Mouse (Mus musculus) kidney, adult 11 months (tissue): ENCODE results near the gene Bbs7.
"Not testable (repeated sequence)": the region's sequence is repeated elsewhere in the genome, so short reads cannot be mapped to it uniquely, and the experiment has no call there.

ENCODE experiments used
- DNase-seq: peaks from one replicate; pipeline ENCODE4 v3.0.0; 2022

Bbs7 gene

DNA sequence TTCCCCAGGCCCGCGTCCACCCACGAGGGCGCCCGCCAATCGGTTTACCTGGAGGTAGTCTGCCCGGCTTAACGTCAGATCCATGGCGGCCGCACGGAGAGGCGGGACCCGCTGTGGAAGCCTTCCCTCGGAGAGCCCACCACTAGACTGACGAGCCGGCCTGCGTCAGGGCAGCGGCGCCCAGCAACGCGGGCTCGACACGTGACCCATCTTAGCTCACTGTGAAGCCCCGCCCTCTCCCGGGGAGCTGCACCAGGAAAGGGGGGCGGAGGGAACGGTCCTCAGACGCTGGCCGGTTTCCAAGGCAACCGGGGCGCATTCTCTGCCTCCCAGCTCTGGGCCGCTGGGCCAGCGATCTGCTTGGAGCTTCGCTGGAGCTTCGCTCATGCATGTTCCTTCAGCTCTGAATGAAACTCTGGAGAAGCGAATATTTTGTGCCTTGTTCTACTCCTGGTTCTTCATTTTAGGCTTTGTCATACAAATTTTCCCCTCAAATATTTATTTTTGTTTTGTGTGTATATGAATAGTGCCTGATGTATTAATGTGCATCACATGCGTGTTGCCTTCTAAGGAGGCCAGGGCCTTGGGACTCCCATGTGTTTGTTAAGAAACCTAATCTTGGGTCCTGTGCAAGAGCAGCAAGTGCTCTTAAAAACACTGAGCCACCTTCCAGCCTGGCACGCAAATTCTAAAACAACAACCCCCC lies at the start of gene Bbs7:
TSS of gene Bbs7 (minus strand) at position 276 of the 706 bp plus-strand sequence.
- peak; percentile 90 for DNase-seq

DNA sequence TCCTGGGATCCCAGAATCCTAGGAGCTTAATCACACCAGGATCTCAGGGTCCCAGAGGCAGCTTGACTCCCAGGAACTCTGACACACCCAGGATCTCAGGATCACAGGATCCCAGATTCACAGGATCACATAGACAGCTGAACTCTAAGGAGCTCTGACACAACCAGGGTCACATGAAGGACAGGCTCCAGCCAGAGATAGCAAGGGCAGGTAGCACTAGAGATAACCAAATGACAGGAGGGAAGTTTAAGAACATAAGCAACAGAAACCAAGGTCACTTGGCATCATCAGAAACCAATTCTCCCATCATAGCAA lies 31.9 kb upstream of the Bbs7 start:
- DNase-seq = not testable (repeated sequence)

DNA sequence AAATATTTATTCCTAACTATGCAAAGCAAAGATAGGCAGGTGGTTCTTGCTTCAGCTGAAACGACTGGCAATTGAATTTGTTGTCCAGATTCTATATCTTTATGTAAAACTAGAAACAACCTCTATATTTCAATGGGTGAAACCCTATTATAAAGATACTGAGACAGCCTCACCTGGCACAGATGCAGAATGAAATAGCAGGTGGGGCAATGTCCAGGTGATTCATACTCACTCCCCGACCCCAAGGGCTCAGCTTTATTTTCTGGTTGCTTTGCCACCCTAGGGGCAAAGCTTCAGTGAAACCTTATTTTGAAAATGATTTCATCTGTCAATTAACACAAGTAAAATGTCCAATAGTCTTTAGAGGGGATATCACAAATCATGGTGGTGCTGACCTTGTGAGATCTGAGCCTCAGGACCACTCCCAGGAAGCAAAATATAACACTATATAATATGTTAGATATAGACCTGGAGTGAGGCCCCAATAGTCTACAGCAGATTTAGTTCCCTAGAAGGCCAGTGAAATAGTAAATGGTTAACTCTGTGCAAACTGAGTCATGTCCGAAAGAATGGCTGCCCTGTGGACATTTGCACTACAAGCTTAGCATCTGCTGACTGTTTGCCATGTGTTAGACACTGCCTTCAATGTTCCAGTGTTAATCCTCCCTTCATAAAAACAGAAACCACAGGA lies 31.4 kb upstream of the Bbs7 start:
- no peak for DNase-seq

DNA sequence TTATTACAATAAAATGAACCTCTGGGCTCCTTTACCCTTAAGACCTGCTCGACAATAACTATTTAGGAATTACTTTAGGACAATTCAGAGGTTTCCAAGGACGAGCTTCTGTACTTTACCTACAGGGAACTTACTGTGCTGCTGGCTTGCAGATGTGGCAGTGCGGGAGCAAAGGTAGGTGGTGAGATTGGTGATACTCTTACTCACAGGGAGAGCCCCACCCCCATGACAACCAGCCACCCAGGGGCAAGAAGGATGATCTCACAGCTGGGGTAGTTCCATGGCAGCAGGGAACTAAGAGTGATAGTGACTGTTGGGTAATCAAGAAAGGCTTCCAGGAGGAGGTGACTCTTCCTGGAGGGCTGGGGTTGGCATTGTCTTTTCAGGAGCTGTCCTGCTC lies 30.1 kb upstream of the Bbs7 start:
- no peak for DNase-seq

DNA sequence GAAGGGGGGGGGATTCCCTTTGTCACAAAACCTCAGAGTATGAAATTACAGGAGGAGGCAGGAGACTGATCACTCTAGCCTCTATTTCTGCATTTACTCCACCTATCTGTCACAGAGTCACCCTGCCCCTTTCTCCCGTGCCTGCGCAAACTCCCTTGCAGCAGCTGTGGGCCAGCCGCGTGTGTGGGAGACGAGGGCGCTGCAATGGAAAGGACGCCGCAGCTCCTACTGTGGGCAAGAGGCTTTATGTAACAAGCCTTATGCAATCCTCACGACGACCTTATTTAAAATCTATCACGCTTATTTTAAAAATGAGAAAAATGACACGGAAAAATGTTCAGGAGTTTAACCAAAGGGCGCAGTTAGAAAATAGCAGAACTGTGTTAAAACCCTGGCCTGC lies 29.5 kb upstream of the Bbs7 start:
- DNase-seq = no peak

DNA sequence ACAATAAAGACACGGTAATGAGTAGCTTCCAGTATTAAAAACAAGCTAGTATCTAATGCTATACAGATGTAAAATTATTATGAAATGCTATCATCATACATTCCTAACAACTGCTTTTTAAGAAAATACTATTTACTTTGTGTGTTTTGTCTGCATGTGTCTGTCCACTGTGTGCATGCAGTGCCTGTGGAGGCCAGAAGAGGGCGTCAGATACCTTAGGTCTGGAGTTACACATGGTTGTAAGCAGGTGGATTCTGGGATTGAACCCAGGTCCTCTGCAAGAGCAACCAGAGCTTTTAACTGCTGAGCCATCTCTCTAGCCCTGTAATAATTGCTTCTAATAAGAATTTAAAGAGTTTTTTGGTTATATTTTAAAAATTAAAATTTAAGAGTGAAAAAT lies 27.5 kb upstream of the Bbs7 start:
- no peak for DNase-seq

DNA sequence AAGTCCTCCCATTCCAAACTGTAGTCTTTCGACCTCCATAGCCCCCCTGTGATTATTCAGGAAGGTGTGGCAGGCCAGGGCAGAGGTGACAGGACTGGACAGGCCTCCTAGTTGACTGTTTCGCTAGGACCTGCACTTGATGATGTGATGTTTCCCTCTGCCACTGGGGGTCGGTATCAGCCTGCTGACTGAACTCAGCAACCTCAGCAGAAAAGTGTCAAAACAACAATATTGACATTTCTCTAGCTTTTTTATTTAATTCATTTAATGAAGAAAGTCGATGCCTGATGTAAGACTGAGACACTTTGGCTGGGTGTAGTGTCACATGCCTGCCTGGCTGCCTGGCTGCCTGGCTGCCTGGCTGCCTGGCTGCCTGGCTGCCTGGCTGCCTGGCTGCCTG lies 22.2 kb upstream of the Bbs7 start:
- DNase-seq = no peak

DNA sequence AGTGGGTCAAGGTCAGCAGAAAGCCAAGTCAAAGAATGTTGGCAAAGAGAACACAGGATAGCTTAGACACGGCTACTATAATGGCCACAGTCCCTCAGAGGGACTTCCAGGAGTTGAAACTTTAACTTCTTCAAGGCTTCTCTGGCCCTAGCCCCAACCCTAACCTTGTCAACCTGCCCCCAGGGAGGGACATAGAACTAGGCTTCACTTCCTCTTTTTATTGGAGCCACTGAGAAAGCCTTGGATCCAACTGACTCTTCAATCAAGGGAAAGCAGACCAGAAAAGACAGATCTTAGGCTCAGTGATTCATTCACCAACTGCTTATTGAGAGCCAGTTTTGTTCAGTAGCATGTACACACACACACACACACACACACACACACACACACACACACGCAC lies 13.5 kb upstream of the Bbs7 start:
- no peak for DNase-seq

DNA sequence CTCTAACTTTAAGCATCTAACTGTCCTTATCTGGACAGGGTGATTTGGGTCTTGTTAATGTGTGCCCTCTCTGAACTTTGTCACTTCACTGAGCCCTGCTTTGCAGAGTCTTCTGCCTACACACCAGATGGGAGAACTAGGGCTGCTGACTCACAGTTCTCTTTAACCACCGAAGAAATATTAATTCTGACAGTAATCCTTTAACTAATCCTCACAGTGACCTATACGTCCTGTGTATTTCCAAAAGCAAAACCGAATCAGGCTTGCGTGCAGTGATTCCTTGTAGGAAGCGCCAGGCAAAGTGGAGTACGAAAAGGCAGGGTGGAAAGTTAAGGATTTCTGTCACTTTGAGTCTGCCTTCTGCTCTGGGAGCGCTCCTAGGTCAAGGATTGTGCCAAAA lies 4.9 kb upstream of the Bbs7 start:
- DNase-seq = peak; percentile 23

DNA sequence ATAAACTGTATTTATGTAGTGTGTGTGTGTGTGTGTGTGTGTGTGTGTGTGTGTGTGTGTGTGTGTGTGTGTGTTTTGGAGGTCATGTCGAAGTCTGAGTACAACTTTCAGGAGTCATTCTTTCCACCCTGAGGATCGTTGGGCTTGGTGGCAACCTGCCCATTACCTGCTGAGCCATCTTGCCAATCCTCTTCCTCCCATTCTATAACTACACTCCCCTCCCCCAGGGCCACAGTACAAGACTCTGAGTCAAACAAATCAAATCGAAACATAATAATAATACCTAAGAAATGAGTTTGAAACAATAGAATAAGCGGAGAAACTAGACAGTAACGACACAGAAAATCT lies 605 bp upstream of the Bbs7 start:
- DNase-seq = peak; percentile 2

DNA sequence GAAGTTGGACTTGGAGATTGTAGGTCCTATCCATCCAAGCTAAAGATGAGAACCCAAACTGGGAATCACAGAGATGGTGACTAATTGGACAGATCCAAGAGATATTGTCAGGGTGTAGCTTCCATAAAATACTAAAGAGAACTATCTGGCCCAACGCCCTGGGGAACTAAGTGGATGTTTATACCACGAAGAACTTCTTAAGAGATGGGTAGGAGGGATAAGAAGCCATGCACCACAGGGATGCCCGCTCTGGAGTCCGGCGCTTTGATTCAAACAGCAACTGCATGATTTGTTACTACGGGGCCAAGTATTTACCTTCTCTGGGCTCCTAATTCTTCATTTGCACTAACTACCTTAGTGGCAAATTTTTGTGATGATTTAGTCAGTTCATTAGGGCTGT lies 590 bp downstream of the Bbs7 start:
- no peak for DNase-seq

DNA sequence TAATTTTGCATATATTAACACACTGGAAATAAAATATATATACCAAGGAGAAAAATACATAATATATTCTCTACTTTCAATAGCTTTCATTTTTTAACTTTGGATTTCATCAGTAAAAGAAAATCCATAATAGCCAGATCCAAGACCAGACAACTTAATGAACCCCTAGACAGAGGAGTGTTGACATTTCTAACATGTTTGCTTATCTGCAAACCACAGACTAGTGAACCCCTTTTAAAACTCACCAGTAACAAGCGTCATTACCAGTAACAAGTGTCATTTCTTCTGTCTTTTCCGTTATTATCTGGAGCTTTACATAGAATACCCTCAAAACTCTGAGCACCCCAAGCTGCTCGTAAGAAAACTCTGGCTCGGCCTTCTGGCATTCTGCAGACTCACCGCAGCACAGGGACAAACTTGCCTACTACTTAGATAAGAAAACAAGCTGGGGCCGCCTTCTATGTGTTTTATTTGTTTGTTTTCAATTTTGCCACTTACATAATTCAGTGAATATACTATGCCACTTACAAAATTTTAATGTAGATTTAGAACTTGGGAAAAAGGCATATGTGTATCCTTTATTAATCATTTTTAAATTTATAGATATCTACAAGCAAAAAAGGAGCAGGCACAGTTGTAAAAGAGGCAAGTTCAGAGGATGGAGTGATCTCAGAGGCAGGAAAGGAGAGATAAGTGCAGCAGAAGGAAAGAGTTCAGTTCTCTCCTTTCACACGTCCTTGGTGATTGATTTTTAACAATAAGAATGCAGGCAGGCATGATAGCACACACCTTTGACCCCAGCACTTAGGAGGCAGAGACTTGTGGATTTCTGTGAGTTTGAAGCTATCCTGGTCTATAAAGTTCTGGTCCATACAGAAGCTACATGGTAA lies 7.1 kb downstream of the Bbs7 start:
- no peak for DNase-seq

DNA sequence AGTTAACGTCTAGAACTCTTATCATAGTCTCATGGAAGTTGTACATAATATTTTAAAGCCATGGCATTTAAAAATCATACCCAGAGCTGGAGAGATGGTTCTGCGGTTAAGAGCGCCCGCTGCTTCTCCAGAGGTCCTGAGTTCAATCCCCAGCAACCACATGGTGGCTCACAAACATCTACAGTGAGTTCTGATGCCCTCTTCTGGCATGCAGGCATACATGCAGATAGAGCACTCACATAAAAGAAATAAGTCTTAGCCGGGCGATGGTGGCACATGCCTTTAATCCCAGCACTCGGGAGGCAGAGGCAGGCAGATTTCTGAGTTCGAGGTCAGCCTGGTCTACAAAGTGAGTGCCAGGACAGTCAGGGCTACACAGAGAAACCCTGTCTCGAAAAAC lies 13.5 kb downstream of the Bbs7 start:
- not testable (repeated sequence) for DNase-seq

DNA sequence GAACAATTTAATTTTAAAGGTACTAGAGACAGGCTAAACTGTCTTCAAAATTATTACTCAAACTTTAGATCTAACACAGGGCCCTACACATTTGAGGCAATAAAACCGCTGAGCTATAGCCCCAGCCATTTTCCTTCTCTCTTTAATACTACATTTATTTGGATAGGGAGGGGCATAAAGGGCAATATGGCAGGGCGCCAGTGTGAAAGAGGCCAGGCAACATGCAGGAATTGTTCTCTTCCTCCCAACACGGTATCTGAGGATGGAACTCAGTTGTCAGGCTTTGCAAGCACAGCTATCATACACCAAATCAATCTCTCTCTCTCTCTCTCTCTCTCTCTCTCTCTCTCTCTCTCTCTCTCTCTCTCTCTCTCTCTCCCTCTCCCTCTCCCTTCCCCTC lies 14.5 kb downstream of the Bbs7 start:
- DNase-seq = no peak

DNA sequence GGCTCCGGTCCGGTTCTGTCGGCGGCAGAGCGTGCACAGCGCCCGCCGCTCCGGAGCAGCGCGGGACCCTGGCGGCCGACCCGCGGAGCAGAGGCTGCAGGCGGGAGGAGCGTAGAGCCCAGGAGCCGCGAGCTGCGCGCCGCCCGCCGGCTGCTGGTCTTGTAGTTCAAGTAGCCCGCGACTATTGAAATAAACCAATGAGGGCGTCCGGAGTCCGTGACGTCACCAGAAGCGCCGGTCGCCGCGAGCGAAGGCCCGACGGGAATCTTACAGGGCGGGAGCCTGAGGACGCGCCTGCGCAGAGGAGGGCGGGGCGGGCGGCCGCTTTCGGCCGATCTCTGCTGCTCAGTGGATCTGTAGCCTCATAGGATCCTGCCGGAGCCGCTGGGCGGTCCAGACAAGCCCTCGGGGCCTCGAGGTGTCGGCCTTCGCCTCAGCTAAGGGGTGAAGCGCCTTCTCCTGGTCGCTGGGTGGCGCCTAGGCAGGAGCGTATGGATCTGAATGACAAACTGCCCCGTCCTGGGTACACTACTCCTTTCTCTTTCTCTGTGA lies 41.4 kb downstream of the Bbs7 start, which contains the start of gene Ccna2:
TSS of gene Ccna2 (minus strand) at position 324 of the 552 bp plus-strand sequence.
- peak; percentile 98 for DNase-seq

DNA sequence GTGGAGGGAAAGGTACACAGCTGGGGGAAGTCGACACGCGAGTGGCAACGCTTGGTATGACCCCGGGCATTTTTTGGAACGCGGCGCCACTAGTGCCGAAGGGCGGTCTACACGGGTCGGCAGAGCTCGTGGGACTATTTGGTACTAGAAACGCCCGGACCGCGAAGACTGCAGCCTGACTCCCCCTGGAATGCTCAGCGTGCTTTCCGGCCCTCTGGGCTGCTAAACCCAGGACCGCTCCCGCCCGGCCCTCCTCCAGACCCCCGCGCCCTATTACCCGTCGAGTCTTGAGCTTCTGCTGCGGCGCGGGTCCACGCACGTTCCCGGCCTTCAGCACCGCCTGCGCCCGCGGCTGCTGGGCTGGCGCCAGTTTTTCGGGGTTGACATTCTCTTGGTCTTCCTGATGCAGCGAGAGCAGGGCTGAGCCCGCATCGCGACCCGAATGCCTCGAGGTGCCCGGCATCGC lies 41.9 kb downstream of the Bbs7 start:
- DNase-seq = peak; percentile 3

DNA sequence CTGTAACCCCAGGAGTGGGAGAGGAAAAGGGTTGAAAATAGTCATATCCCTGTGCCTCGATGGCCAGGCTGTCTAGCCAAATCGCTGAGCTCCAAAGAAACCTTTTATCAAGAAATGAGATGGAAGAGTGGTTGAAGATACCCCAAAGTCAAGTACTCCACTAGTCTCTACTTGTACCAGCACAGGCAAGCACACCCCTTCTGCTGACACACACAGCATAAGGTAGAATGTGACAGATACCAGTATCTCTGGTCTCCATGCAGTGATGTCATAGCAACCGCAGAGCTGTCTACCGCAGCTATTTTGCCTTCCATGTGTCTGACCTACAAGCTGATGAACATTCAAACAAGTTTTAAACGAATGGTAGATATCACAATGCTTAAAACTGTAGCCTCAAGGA lies 43.4 kb downstream of the Bbs7 start:
- no peak for DNase-seq

DNA sequence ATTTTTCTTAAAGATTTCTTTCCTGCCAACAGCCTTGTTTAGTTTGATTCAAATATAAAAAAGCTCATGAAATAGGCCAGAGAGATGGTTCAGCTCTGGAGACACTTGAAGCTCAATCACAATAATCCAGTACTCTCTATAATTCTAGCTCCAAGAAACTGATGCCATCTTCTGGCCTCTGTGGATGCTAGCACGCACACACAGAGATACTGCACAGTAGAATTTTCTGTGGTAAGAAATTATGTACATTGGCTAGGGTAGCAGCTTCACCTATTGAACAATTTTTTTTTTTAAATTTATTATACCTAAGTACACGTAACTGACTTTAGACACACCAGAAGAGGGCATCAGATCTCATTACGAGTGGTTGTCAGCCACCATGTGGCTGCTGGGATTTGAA lies 49.6 kb downstream of the Bbs7 start:
- DNase-seq = no peak

DNA sequence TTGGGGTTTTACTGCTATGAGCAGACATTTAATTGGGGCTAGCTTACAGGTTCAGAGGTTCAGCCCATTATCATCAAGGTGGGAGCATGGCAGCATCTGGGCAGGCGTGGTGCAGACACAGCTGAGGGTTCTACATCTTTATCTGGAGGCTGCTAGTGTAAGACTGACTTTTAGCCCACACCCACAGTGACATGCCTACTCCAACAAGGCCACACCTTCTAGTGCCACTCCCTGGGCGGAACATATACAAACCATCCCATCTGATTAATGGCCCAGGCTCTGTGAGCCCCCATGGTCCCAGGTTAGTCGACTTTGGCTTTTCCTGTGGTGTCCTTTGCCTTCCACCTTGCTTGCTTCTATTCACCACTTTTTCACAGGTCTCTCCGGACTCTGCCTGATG lies 53.7 kb downstream of the Bbs7 start:
- DNase-seq = no peak

DNA sequence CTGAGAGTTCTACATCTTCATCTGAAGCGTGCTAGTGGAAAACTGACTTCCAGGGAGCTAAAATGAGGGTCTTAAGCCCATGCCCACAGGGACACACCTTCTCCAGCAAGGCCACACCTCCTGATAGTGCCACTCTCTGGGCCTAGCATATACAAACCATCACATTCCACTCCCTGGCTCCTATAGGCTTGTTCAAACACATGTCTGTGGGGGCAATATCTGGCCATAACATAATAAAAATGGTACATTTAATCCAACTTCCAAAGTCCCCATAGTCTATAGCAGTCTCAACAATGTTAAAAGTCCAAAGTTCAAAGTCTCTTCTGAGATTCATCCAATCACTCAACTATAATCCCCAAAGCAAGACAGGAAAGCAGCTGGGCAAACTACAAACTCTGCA lies 55.7 kb downstream of the Bbs7 start:
- DNase-seq = no peak

DNA sequence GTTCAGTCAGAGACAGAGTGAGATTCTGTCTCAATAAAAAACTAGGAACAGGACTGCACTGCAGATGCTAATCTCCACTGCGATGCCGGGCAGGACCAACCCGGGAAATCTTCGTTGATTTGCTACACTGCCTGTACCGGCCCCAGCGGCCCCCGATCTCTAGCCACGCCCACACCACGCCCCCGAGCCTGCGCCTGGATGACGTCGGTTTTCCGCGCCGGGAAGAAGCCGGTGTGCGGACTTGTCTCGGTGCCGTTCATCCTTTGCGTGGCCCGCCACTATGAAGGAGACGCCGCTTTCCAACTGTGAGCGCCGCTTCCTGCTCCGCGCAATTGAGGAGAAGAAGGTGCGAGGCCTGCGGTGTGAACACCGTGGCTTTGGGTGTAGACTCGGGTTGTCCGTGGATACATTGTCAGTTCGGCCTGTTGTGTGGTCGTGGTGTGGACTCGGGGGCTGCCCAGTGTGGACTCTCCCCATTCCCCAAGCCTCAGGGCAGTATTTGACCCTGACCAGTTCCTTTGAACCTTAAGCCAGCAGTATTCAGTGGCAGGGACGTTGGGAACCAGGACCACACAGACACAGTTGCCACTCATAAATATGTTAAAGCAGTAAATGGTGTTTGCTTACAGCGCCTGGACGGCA lies 60.8 kb downstream of the Bbs7 start, which contains the start of gene Exosc9:
TSS of gene Exosc9 (plus strand) at position 201 of the 642 bp plus-strand sequence.
- peak; percentile 90 for DNase-seq

DNA sequence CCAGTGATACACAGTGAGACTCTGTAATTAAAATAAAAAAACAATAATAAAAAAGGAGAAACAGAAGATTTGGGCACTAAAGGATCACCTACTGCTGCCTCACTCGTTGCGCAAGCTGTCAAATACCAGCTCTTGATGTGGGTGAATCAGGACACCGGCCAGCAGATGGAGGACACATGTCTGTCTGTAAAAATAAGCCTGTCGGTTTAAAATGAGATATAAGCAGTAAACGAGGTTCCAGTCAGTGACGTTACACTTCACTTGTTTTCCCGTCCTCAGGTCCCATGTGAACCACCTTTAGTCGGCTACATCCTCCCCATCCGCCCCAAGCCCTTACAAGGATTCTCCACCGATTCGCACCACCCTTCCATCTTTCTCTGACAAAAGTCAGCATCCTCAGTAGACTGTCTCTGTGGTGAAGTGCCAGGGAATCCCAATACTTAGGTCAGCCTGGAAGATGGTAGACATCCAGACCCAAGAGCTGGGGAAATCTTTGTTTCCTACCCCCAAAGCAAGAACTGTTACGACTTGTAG lies 61.4 kb downstream of the Bbs7 start:
- peak; percentile 7 for DNase-seq

DNA sequence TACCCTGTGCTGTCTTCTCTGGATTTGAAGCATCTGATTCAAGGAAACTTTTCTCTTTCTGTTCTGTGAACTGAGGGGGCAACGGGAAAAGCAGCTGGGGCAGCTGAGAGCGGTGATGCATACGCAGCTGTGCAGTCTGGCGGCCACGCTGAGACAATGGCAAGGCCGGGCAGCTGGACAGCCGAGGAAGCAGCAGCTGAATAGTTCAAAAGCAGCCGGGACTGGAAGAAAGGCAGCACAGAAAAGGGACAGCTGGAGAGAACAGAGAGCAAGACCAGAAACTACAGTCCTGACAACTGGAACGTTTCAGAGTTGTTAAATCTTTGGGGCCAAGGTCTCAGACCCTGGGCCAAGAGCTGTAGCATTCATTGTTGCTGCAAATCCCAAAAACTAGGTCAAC lies 61.9 kb downstream of the Bbs7 start:
- DNase-seq = no peak
